Mouse (Mus musculus): ENCODE data around the gene Thumpd3.

DNA sequence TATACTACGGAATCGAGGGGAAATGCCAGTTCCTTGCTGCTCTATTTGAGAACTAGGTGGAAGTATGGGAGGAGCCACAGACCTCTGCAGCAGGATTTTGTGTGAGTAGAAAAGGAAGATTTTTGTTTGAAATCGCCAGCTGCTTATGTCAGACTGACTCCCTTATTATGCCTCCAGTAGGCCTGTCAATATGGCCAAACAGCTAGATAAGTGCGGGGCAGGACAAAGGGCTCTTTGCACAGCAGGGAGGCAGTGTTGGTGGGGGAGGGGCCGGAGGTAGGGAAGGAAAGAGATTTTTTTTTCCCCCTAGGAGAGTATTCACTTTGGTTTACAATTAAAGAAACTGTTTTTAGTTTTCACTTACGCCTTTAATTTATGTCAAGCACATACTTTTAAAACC lies 36.2 kb downstream of the Thumpd3 start:
- TF ChIP-seq CTCF (IDR thresholded peaks at IDR 0.05; ENCODE audit: control insufficient read depth, insufficient read depth, insufficient read length) (no peak), MAX (IDR thresholded peaks at IDR 0.05) (no peak), CEBPB (IDR thresholded peaks at IDR 0.05; ENCODE audit: low read depth) (no peak)

Measured in C2C12 (cell line).